Mouse (Mus musculus) ovary, postnatal 10 days (tissue): Measurements from ENCODE around the gene Pard3b.
"Not testable (repeated sequence)": the region's sequence is repeated elsewhere in the genome, so short reads cannot be mapped to it uniquely, and the experiment has no call there.

Source experiments
- DNase-seq: peaks from one replicate; pipeline ENCODE4 v3.0.0; 2022; ENCODE audit warnings: low spot score

Pard3b gene

GRCm38 (mm10) chr1:62579024-62579765 is 940.6 kb downstream of the Pard3b start:
- no peak for DNase-seq

GRCm38 (mm10) chr1:62580314-62580935 is 941.8 kb downstream of the Pard3b start:
- no peak for DNase-seq

- DNase-seq: no peak
Observed at GRCm38 (mm10) chr1:62582476-62582875, 943.9 kb downstream of the Pard3b start.

- DNase-seq: no peak
Observed at GRCm38 (mm10) chr1:62587536-62587935, 948.9 kb downstream of the Pard3b start.

- DNase-seq: no peak
Observed at GRCm38 (mm10) chr1:62591296-62592031, 952.8 kb downstream of the Pard3b start.

GRCm38 (mm10) chr1:62595401-62595800 is 956.8 kb downstream of the Pard3b start:
- DNase-seq: no peak

GRCm38 (mm10) chr1:62597751-62598400 is 959.3 kb downstream of the Pard3b start:
- no peak for DNase-seq

- DNase-seq: no peak
Observed at GRCm38 (mm10) chr1:62598551-62598950, 959.9 kb downstream of the Pard3b start.

- DNase-seq: not testable (repeated sequence)
Observed at GRCm38 (mm10) chr1:62604644-62605043, 966.0 kb downstream of the Pard3b start.

GRCm38 (mm10) chr1:62618109-62618665 is 979.6 kb downstream of the Pard3b start:
- DNase-seq: no peak

- DNase-seq: no peak
Observed at GRCm38 (mm10) chr1:62619456-62619855, 980.8 kb downstream of the Pard3b start.

- no peak for DNase-seq
Observed at GRCm38 (mm10) chr1:62622447-62622846, 983.8 kb downstream of the Pard3b start.

- no peak for DNase-seq
Observed at GRCm38 (mm10) chr1:62624166-62624565, 985.5 kb downstream of the Pard3b start.

- no peak for DNase-seq
Observed at GRCm38 (mm10) chr1:62624836-62625235, 986.2 kb downstream of the Pard3b start.

- DNase-seq: no peak
Observed at GRCm38 (mm10) chr1:62625332-62625731, 986.7 kb downstream of the Pard3b start.

- DNase-seq: no peak
Observed at GRCm38 (mm10) chr1:62625819-62626505, 987.3 kb downstream of the Pard3b start.

GRCm38 (mm10) chr1:62629952-62630351 is 991.3 kb downstream of the Pard3b start:
- no peak for DNase-seq

- DNase-seq: no peak
Observed at GRCm38 (mm10) chr1:62631511-62632305, 993.1 kb downstream of the Pard3b start.

GRCm38 (mm10) chr1:62632886-62633285 is 994.3 kb downstream of the Pard3b start:
- DNase-seq: no peak

- no peak for DNase-seq
Observed at GRCm38 (mm10) chr1:62635203-62635602, 996.6 kb downstream of the Pard3b start.
